7 mouse cellular contexts compared by ENCODE assay signal in the genomic region with DNA sequence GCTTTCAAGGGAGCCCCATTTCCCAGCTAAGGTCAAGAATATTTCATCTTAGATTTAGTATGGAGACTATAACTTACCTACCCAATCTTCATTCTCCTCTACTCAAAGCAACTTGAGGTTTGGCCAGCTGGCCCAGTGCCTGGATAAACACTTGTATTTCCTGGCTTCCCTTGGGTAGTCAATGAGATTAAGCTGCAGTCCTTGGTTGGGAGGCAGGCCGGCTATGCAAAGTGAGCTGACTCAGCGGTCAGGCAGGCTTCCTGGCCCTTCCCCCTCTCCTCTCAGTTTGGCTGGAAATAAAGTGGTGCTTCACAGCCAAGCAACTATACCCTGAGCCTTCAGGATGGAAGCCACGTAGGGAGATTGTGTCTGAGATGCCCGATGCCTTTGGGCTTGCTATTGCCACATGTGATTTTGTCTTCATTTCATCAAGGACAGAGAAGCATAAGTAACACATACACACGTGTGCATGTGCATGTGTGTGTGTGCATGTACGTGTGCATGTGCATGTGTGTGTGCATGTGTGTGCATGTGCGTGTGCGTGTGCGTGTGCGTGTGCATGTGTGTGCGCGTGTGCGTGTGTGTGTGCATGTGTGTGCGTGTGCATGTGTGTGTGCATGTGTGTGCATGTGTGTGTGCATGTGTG.
DNase-seq lines count a peak whose midpoint lies in the region; ATAC-seq lines count a peak whose summit lies in the region.

No protein-coding gene starts in this region.

- no peak overlapping the region for H3K27ac ChIP-seq in intestine, embryonic 15.5 days
- H3K27ac ChIP-seq in limb, embryonic 12.5 days, result 0 out of 2 replicates have a peak overlapping the region, but pooled peaks have one; percentile 53
- no peak overlapping the region for H3K27ac ChIP-seq in midbrain, embryonic 15.5 days

- H3K4me2 ChIP-seq in intestine, embryonic 15.5 days (replicated peaks), result peak overlapping the region; percentile 46; the same call in 1 of the 2 replicates
- H3K4me2 ChIP-seq in limb, embryonic 12.5 days, result peak overlapping the region; percentile 30; the same call in 1 of the 2 replicates
- H3K4me2 ChIP-seq in midbrain, embryonic 15.5 days, result no peak overlapping the region

- no peaks in the 10 kb centered on the region for H3K27me3 ChIP-seq in intestine, embryonic 15.5 days (replicated peaks)
- no peaks in the 10 kb centered on the region for H3K27me3 ChIP-seq in limb, embryonic 12.5 days
- no peaks in the 10 kb centered on the region for H3K27me3 ChIP-seq in midbrain, embryonic 15.5 days (replicated peaks)

- H3K9ac ChIP-seq in intestine, embryonic 15.5 days, result no peak overlapping the region
- H3K9ac ChIP-seq in limb, embryonic 12.5 days (replicated peaks), result no peak overlapping the region
- no peak overlapping the region for H3K9ac ChIP-seq in midbrain, embryonic 15.5 days

- ATAC-seq in intestine, embryonic 15.5 days, result peak; percentile 92
- peak; percentile 77 for ATAC-seq in limb, embryonic 12.5 days (ENCODE audit: insufficient number of reproducible peaks, insufficient read depth, low FRiP score, low TSS enrichment, low read depth)
- peak; percentile 87 for ATAC-seq in midbrain, embryonic 15.5 days (replicated peaks)

- no peaks in the 10 kb centered on the region for H3K36me3 ChIP-seq in intestine, embryonic 15.5 days
- H3K36me3 ChIP-seq in limb, embryonic 12.5 days, result no peaks in the 10 kb centered on the region
- H3K36me3 ChIP-seq in midbrain, embryonic 15.5 days (replicated peaks), result no peaks in the 10 kb centered on the region

- H3K4me3 ChIP-seq in intestine, embryonic 15.5 days (replicated peaks), result no peak overlapping the region
- no peak overlapping the region for H3K4me3 ChIP-seq in limb, embryonic 12.5 days (replicated peaks)
- H3K4me3 ChIP-seq in midbrain, embryonic 15.5 days, result no peak overlapping the region

- peak; percentile 50 for DNase-seq in R1 (ENCODE audit: low read depth, low spot score)
- DNase-seq in embryo, embryonic 11.5 days (ENCODE audit: low read depth, low spot score), result peak; percentile 39
- DNase-seq in gastrocnemius, postnatal 4 days (ENCODE audit: low spot score in 2 of 2), result peak; percentile 30 to 57
- peak; percentile 24 for DNase-seq in urinary bladder, postnatal 10 days (ENCODE audit: low spot score)

- no peaks in the 10 kb centered on the region for H3K9me3 ChIP-seq in intestine, embryonic 15.5 days
- no peaks in the 10 kb centered on the region for H3K9me3 ChIP-seq in limb, embryonic 12.5 days
- no peaks in the 10 kb centered on the region for H3K9me3 ChIP-seq in midbrain, embryonic 15.5 days

- H3K4me1 ChIP-seq in intestine, embryonic 15.5 days (replicated peaks), result peaks cover 9% of the 10 kb centered on the region
- H3K4me1 ChIP-seq in limb, embryonic 12.5 days (replicated peaks), result peaks cover 33% of the 10 kb centered on the region
- H3K4me1 ChIP-seq in midbrain, embryonic 15.5 days, result peaks cover 15% of the 10 kb centered on the region

- 70% methylated on average over 14 of the region's 14 CpGs for WGBS in intestine, embryonic 15.5 days
- WGBS in limb, embryonic 12.5 days, result 69% methylated on average over 14 of the region's 14 CpGs
- 68% methylated on average over 14 of the region's 14 CpGs for WGBS in midbrain, embryonic 15.5 days
